Mouse (Mus musculus): Measurements from ENCODE around the gene U2surp.

- TF ChIP-seq GATA1 (IDR thresholded peaks at IDR 0.05; ENCODE audit: low read depth, low read length): no peak
- no peak for TF ChIP-seq MAFK (IDR thresholded peaks at IDR 0.05; ENCODE audit: borderline replicate concordance, low read depth, low read length)
- no peak for TF ChIP-seq SMC3 (IDR thresholded peaks at IDR 0.05; ENCODE audit: low read depth, low read length)
- no peak for TF ChIP-seq CTCF (IDR thresholded peaks at IDR 0.05 in 2 of 3, conservative IDR thresholded peaks at IDR 0.05 in 1 of 3; ENCODE audit: control insufficient read depth in 1 of 3, insufficient read depth in 1 of 3, low read depth in 2 of 3, low read length in 3 of 3, poor library complexity in 1 of 3, severe bottlenecking in 1 of 3)
- no peak for TF ChIP-seq POLR2AphosphoS2 (IDR thresholded peaks at IDR 0.05; ENCODE audit: low read length)
- TF ChIP-seq USF2 (IDR thresholded peaks at IDR 0.05; ENCODE audit: borderline replicate concordance in 1 of 2, insufficient read depth in 1 of 2, low read depth in 1 of 2, low read length in 2 of 2): no peak
- TF ChIP-seq TAL1 (IDR thresholded peaks at IDR 0.05; ENCODE audit: low read length): no peak
- TF ChIP-seq NRF1 (IDR thresholded peaks at IDR 0.05; ENCODE audit: insufficient read depth, low read depth, low read length, poor library complexity, severe bottlenecking): no peak
- TF ChIP-seq HCFC1 (IDR thresholded peaks at IDR 0.05; ENCODE audit: low read depth, low read length): no peak
- TF ChIP-seq POLR2A (IDR thresholded peaks at IDR 0.05; ENCODE audit: control insufficient read depth in 1 of 2, insufficient read depth in 1 of 2, low read depth in 1 of 2, low read length in 2 of 2, poor library complexity in 1 of 2): no peak
Measured at GRCm38 (mm10) chr9:95437883-95438282, 73.9 kb downstream of the U2surp start.
